Comparison of ENCODE assay signal across 26 mouse cellular contexts in genomic region chr8:107194786-107195451, GRCm38 (mm10). TPM values are rescaled to one million over a fixed set of nuclear protein-coding genes. Genes with fewer than 3 reads are reported as not detected.
DNase-seq lines count a peak whose midpoint lies in the region; ATAC-seq and TF ChIP-seq lines count a peak whose summit lies in the region.
"Had no signal": no experiment of that assay in that cellular context is flagged by ENCODE, and none has a peak within 500 bp of the region (broad histone marks: within the 10 kb centered on the region; RNA-seq: fewer than 3 reads in every experiment).

No protein-coding gene starts in this region.

- H3K4me1 ChIP-seq in heart, postnatal 0 days (ENCODE audit: control insufficient read depth, insufficient read depth) = no peaks in the 10 kb centered on the region
- peaks cover 3% of the 10 kb centered on the region; the same call in 1 of the 2 replicates for H3K4me1 ChIP-seq in heart, embryonic 10.5 days
- H3K4me1 ChIP-seq in testis, adult 2 months (ENCODE audit: control insufficient read depth, insufficient read depth, low read length) = peaks cover 14% of the 10 kb centered on the region
- peaks cover 4% of the 10 kb centered on the region; the same call in 1 of the 2 replicates for H3K4me1 ChIP-seq in intestine, embryonic 15.5 days (replicated peaks)
- H3K4me1 ChIP-seq: hindbrain, embryonic 15.5 days; midbrain, embryonic 13.5 days had no signal

- H3K4me3 ChIP-seq in heart, postnatal 0 days (ENCODE audit: low read depth, low read length) = no peak overlapping the region
- no peak overlapping the region for H3K4me3 ChIP-seq in heart, embryonic 10.5 days
- H3K4me3 ChIP-seq in testis, adult 2 months (ENCODE audit: control insufficient read depth, low read depth, low read length) = peak overlapping the region; percentile 30
- no peak overlapping the region for H3K4me3 ChIP-seq in intestine, embryonic 15.5 days (replicated peaks)
- H3K4me3 ChIP-seq: forebrain, embryonic 15.5 days; heart, embryonic 13.5 days; hindbrain, embryonic 15.5 days; left cerebral cortex, adult 2 months; limb, embryonic 10.5 days; liver, embryonic 13.5 days; midbrain, embryonic 13.5 days; neural tube, embryonic 12.5 days had no signal

- ATAC-seq in heart, postnatal 0 days (ENCODE audit: insufficient read depth, low read depth) = no peak
- ATAC-seq in intestine, embryonic 15.5 days = no peak
- ATAC-seq: CD4-positive, CD25-positive, alpha-beta regulatory T cell, adult 4 months; forebrain, embryonic 15.5 days; midbrain, embryonic 13.5 days had no signal

- H3K27ac ChIP-seq in heart, postnatal 0 days (ENCODE audit: low read depth) = no peak overlapping the region
- no peak overlapping the region for H3K27ac ChIP-seq in heart, embryonic 10.5 days
- H3K27ac ChIP-seq in testis, adult 2 months (ENCODE audit: control insufficient read depth, insufficient read depth, low read depth, low read length) = no peak overlapping the region
- H3K27ac ChIP-seq in intestine, embryonic 15.5 days = no peak overlapping the region
- H3K27ac ChIP-seq: forebrain, embryonic 15.5 days; heart, embryonic 13.5 days; hindbrain, embryonic 15.5 days; left cerebral cortex, adult 2 months; limb, embryonic 10.5 days; liver, embryonic 13.5 days; macrophage; midbrain, embryonic 13.5 days; neural tube, embryonic 12.5 days had no signal

- TF ChIP-seq CTCF in heart, postnatal 0 days (IDR thresholded peaks at IDR 0.05; ENCODE audit: low read depth) = 0 out of 2 replicates have a peak, but pooled peaks have one; percentile 9
- no peak for TF ChIP-seq CTCF in testis, adult 2 months (IDR thresholded peaks at IDR 0.05; ENCODE audit: control insufficient read depth, insufficient read depth, insufficient replicate concordance, low read depth, low read length)

- H3K9ac ChIP-seq in heart, postnatal 0 days (replicated peaks; ENCODE audit: low read depth, low read length) = no peak overlapping the region
- H3K9ac ChIP-seq in intestine, embryonic 15.5 days = no peak overlapping the region
- H3K9ac ChIP-seq: forebrain, embryonic 15.5 days; heart, embryonic 13.5 days; hindbrain, embryonic 15.5 days; liver, embryonic 13.5 days; midbrain, embryonic 13.5 days; neural tube, embryonic 12.5 days had no signal

- no peaks in the 10 kb centered on the region for H3K27me3 ChIP-seq in heart, postnatal 0 days (ENCODE audit: control insufficient read depth, insufficient read depth, low read length)
- H3K27me3 ChIP-seq in heart, embryonic 10.5 days (ENCODE audit: insufficient read depth, poor library complexity, severe bottlenecking) = no peaks in the 10 kb centered on the region
- no peaks in the 10 kb centered on the region for H3K27me3 ChIP-seq in testis, adult 2 months (ENCODE audit: control insufficient read depth, insufficient read depth, low read length)
- H3K27me3 ChIP-seq in intestine, embryonic 15.5 days (replicated peaks) = no peaks in the 10 kb centered on the region
- H3K27me3 ChIP-seq: forebrain, embryonic 15.5 days; heart, embryonic 13.5 days; hindbrain, embryonic 15.5 days; liver, embryonic 13.5 days; midbrain, embryonic 13.5 days; neural tube, embryonic 12.5 days had no signal

- WGBS in heart, postnatal 0 days = 87% methylated on average over 14 of the region's 14 CpGs
- WGBS in heart, embryonic 10.5 days = 90% methylated on average over 14 of the region's 14 CpGs
- 91% methylated on average over 14 of the region's 14 CpGs for WGBS in intestine, embryonic 15.5 days

- no peak overlapping the region for H3K4me2 ChIP-seq in heart, postnatal 0 days (ENCODE audit: low read depth, low read length)
- no peak overlapping the region for H3K4me2 ChIP-seq in intestine, embryonic 15.5 days (replicated peaks)
- H3K4me2 ChIP-seq: forebrain, embryonic 15.5 days; heart, embryonic 13.5 days; hindbrain, embryonic 15.5 days; liver, embryonic 13.5 days; midbrain, embryonic 13.5 days; neural tube, embryonic 12.5 days had no signal

- no peaks in the 10 kb centered on the region for H3K36me3 ChIP-seq in heart, postnatal 0 days (replicated peaks; ENCODE audit: control insufficient read depth, insufficient read depth, low read length)
- no peaks in the 10 kb centered on the region for H3K36me3 ChIP-seq in heart, embryonic 10.5 days
- H3K36me3 ChIP-seq in testis, adult 2 months (ENCODE audit: control insufficient read depth, insufficient read depth, low read length) = no peaks in the 10 kb centered on the region
- H3K36me3 ChIP-seq in intestine, embryonic 15.5 days = no peaks in the 10 kb centered on the region
- H3K36me3 ChIP-seq: forebrain, embryonic 15.5 days; heart, embryonic 13.5 days; hindbrain, embryonic 15.5 days; limb, embryonic 10.5 days; liver, embryonic 13.5 days; midbrain, embryonic 13.5 days; neural tube, embryonic 12.5 days had no signal

- H3K9me3 ChIP-seq in heart, postnatal 0 days (replicated peaks; ENCODE audit: control insufficient read depth, low read length) = no peaks in the 10 kb centered on the region
- H3K9me3 ChIP-seq in heart, embryonic 10.5 days = no peaks in the 10 kb centered on the region
- H3K9me3 ChIP-seq in intestine, embryonic 15.5 days = no peaks in the 10 kb centered on the region
- H3K9me3 ChIP-seq: forebrain, embryonic 15.5 days; heart, embryonic 13.5 days; hindbrain, embryonic 15.5 days; limb, embryonic 10.5 days; liver, embryonic 13.5 days; midbrain, embryonic 13.5 days; neural tube, embryonic 12.5 days had no signal

- TF ChIP-seq EP300 in heart, postnatal 0 days (IDR thresholded peaks at IDR 0.05; ENCODE audit: low read depth) = no peak

- TF ChIP-seq POLR2A in testis, adult 2 months (IDR thresholded peaks at IDR 0.05; ENCODE audit: control insufficient read depth, low read depth, low read length) = no peak

- no peak for DNase-seq in heart, postnatal 0 days (ENCODE audit: low spot score)
- no peak for DNase-seq in heart, embryonic 10.5 days (ENCODE audit: low spot score)
- no peak for DNase-seq in testis, postnatal 14 days (ENCODE audit: low spot score)
- peak; percentile 73 for DNase-seq in R1 (ENCODE audit: low read depth, low spot score)
- DNase-seq in cerebellum, postnatal 4 days (ENCODE audit: low spot score in 2 of 2) = no peak
- DNase-seq: adrenal gland, postnatal 10 days; cerebellum, adult 11-12 months; cerebellum, postnatal 14 days; embryo, embryonic 11 days; heart, postnatal 36 days; kidney, adult 18-20 months; kidney, postnatal 25 days; layer of hippocampus, adult 9-11 months; liver, embryonic 13.5 days; thymus, adult 18-20 months had no signal

RNA-seq across cellular contexts. Expression of gene Cyb5b, which starts 44.5 kb away (rescaled TPM):
- 52.8 and 60.0 TPM in 2 replicates for total RNA-seq in heart, postnatal 0 days (2014; rRNA removed; ENCODE audit: low replicate concordance)
- polyA plus RNA-seq in heart, postnatal 0 days (2015; fragmentation: Nextera tagmentation; extraction: Ambion mirVana) = 36.5 and 44.7 TPM in 2 replicates
- polyA plus RNA-seq in heart, embryonic 10.5 days (2016; fragmentation: Nextera tagmentation; extraction: Ambion mirVana) = 92.3 and 109 TPM in 2 replicates
- 31.2 and 31.4 TPM in 2 replicates for polyA plus RNA-seq in testis, adult 2 months (2012; rRNA removed)
- 139 and 144 TPM in 2 replicates for polyA plus RNA-seq in intestine, embryonic 15.5 days (2015; fragmentation: Nextera tagmentation; extraction: Ambion mirVana)
